ENCODE assay signal across 9 mouse cellular contexts in genomic region chr8:120683602-120684001, GRCm38 (mm10). TPM values are rescaled to one million over a fixed set of nuclear protein-coding genes. Genes with fewer than 3 reads are reported as not detected.
DNase-seq lines count a peak whose midpoint lies in the region; ATAC-seq and TF ChIP-seq lines count a peak whose summit lies in the region.
"Had no signal": no experiment of that assay in that cellular context is flagged by ENCODE, and none has a peak within 500 bp of the region (broad histone marks: within the 10 kb centered on the region; RNA-seq: fewer than 3 reads in every experiment).

No protein-coding gene starts in this region.

- H3K4me2 ChIP-seq in kidney, embryonic 14.5 days (replicated peaks; ENCODE audit: low read depth, low read length) = no peak overlapping the region
- no peak overlapping the region for H3K4me2 ChIP-seq in stomach, postnatal 0 days (replicated peaks; ENCODE audit: low read depth)

- no peak overlapping the region for H3K4me3 ChIP-seq in testis, adult 2 months (ENCODE audit: control insufficient read depth, low read depth, low read length)
- no peak overlapping the region for H3K4me3 ChIP-seq in kidney, embryonic 14.5 days (ENCODE audit: low read length)
- no peak overlapping the region for H3K4me3 ChIP-seq in stomach, postnatal 0 days (ENCODE audit: low read depth, low read length)

- ATAC-seq in kidney, embryonic 14.5 days (ENCODE audit: low FRiP score, low TSS enrichment) = 0 out of 2 replicates have a peak, but pooled peaks have one; percentile 58
- peak; percentile 43 for ATAC-seq in megakaryocyte, adult 5-6 weeks (ENCODE audit: poor library complexity, severe bottlenecking)
- peak; percentile 66; the same call in 1 of the 2 replicates for ATAC-seq in stomach, postnatal 0 days (ENCODE audit: low FRiP score, low TSS enrichment)
- ATAC-seq: Patski had no signal

- WGBS in kidney, embryonic 14.5 days = 18% methylated on average over 10 of the region's 10 CpGs
- WGBS in stomach, postnatal 0 days = 18% methylated on average over 10 of the region's 10 CpGs

- no peak for TF ChIP-seq EP300 in stomach, postnatal 0 days (optimal IDR thresholded peaks at IDR 0.05)

- DNase-seq in cerebellum, postnatal 14 days = peak; percentile 72 to 82
- DNase-seq in cerebellum, adult 11-12 months = no peak
- DNase-seq in testis, postnatal 14 days (ENCODE audit: low spot score) = no peak
- DNase-seq in gastrocnemius, adult 18-20 months (ENCODE audit: low spot score) = peak; percentile 85
- peak; percentile 89 for DNase-seq in stomach, postnatal 0 days (ENCODE audit: low spot score)

- peak; percentile 63; the same call in 1 of the 2 replicates for TF ChIP-seq CTCF in testis, adult 2 months (IDR thresholded peaks at IDR 0.05; ENCODE audit: control insufficient read depth, insufficient read depth, insufficient replicate concordance, low read depth, low read length)
- TF ChIP-seq CTCF in stomach, postnatal 0 days (IDR thresholded peaks at IDR 0.05; ENCODE audit: low read depth) = peak; percentile 88

- H3K27me3 ChIP-seq in testis, adult 2 months (ENCODE audit: control insufficient read depth, insufficient read depth, low read length) = no peaks in the 10 kb centered on the region
- 0 out of 2 replicates have a peak, but pooled peaks cover 5% of the 10 kb centered on the region for H3K27me3 ChIP-seq in kidney, embryonic 14.5 days (ENCODE audit: control insufficient read depth, insufficient read depth, low read length)
- H3K27me3 ChIP-seq in stomach, postnatal 0 days (ENCODE audit: control insufficient read depth, insufficient read depth, low read length) = no peaks in the 10 kb centered on the region

- no peaks in the 10 kb centered on the region for H3K9me3 ChIP-seq in kidney, embryonic 14.5 days (ENCODE audit: control insufficient read depth, low read length)
- no peaks in the 10 kb centered on the region for H3K9me3 ChIP-seq in stomach, postnatal 0 days (ENCODE audit: control insufficient read depth, low read length)

- H3K27ac ChIP-seq in testis, adult 2 months (ENCODE audit: control insufficient read depth, insufficient read depth, low read depth, low read length) = no peak overlapping the region
- H3K27ac ChIP-seq in kidney, embryonic 14.5 days (ENCODE audit: low read depth, low read length) = no peak overlapping the region
- no peak overlapping the region for H3K27ac ChIP-seq in stomach, postnatal 0 days (replicated peaks)

- H3K36me3 ChIP-seq in testis, adult 2 months (ENCODE audit: control insufficient read depth, insufficient read depth, low read length) = no peaks in the 10 kb centered on the region
- no peaks in the 10 kb centered on the region for H3K36me3 ChIP-seq in kidney, embryonic 14.5 days (ENCODE audit: control insufficient read depth, insufficient read depth, low read length)
- no peaks in the 10 kb centered on the region for H3K36me3 ChIP-seq in stomach, postnatal 0 days (ENCODE audit: control insufficient read depth, insufficient read depth, low read length)

- no peak overlapping the region for H3K9ac ChIP-seq in kidney, embryonic 14.5 days (ENCODE audit: low read depth, low read length)
- H3K9ac ChIP-seq in stomach, postnatal 0 days (ENCODE audit: low read length) = no peak overlapping the region

- no peak for TF ChIP-seq POLR2A in testis, adult 2 months (IDR thresholded peaks at IDR 0.05; ENCODE audit: control insufficient read depth, low read depth, low read length)

- no peaks in the 10 kb centered on the region for H3K4me1 ChIP-seq in testis, adult 2 months (ENCODE audit: control insufficient read depth, insufficient read depth, low read length)
- H3K4me1 ChIP-seq in kidney, embryonic 14.5 days (ENCODE audit: control insufficient read depth, insufficient read depth, low read length) = peaks cover 5% of the 10 kb centered on the region; the same call in 1 of the 2 replicates
- H3K4me1 ChIP-seq in stomach, postnatal 0 days (replicated peaks; ENCODE audit: control insufficient read depth, insufficient read depth) = peaks cover 9% of the 10 kb centered on the region

RNA-seq across cellular contexts. Expression of gene Emc8, which starts 15.2 kb away (rescaled TPM):
- polyA plus RNA-seq in testis, adult 2 months (2012; rRNA removed) = 29.4 and 38.1 TPM in 2 replicates
- total RNA-seq in gastrocnemius, adult 18-20 months (2021) = 10 to 100 TPM; 19.6 to 21.0 TPM
- polyA plus RNA-seq in kidney, embryonic 14.5 days (2014; fragmentation: Nextera tagmentation; extraction: Ambion mirVana) = 297 and 328 TPM in 2 replicates
- 46.7 and 48.7 TPM in 2 replicates for total RNA-seq in megakaryocyte, adult 5-6 weeks (2015)
- total RNA-seq in megakaryocyte, adult 5-6 weeks (2017) = 41.6 and 51.3 TPM in 2 replicates
- polyA plus RNA-seq in stomach, postnatal 0 days (2015; fragmentation: Nextera tagmentation; extraction: Ambion mirVana) = 149 and 162 TPM in 2 replicates

RNA-seq across cellular contexts. Expression of gene Cox4i1, which starts 15.6 kb away (rescaled TPM):
- polyA plus RNA-seq in testis, adult 2 months (2012; rRNA removed) = 803 and 957 TPM in 2 replicates
- 1,000 to 10,000 TPM; 1,486 to 1,625 TPM for total RNA-seq in gastrocnemius, adult 18-20 months (2021)
- polyA plus RNA-seq in kidney, embryonic 14.5 days (2014; fragmentation: Nextera tagmentation; extraction: Ambion mirVana) = 968 and 1,059 TPM in 2 replicates
- total RNA-seq in megakaryocyte, adult 5-6 weeks (2015) = 776 and 796 TPM in 2 replicates
- 479 and 480 TPM in 2 replicates for total RNA-seq in megakaryocyte, adult 5-6 weeks (2017)
- polyA plus RNA-seq in stomach, postnatal 0 days (2015; fragmentation: Nextera tagmentation; extraction: Ambion mirVana) = 1,419 and 1,437 TPM in 2 replicates

RNA-seq across cellular contexts. Expression of gene Gm27021, which starts 15.7 kb away (rescaled TPM):
- polyA plus RNA-seq in testis, adult 2 months (2012; rRNA removed) = 0.57 and 0.59 TPM in 2 replicates
- not detected for total RNA-seq in gastrocnemius, adult 18-20 months (2021)
- polyA plus RNA-seq in kidney, embryonic 14.5 days (2014; fragmentation: Nextera tagmentation; extraction: Ambion mirVana) = 3.6 and 3.7 TPM in 2 replicates
- total RNA-seq in megakaryocyte, adult 5-6 weeks (2015) = not detected in 2 replicates
- 0.29 TPM in 1 of 2 replicates, not detected in the other for total RNA-seq in megakaryocyte, adult 5-6 weeks (2017)
- polyA plus RNA-seq in stomach, postnatal 0 days (2015; fragmentation: Nextera tagmentation; extraction: Ambion mirVana) = 2.1 and 4.7 TPM in 2 replicates

RNA-seq across cellular contexts. Expression of gene 1190005I06Rik, which starts 36.2 kb away (rescaled TPM):
- polyA plus RNA-seq in testis, adult 2 months (2012; rRNA removed) = 10.4 and 10.9 TPM in 2 replicates
- 1 to 10 TPM in 1 of 2 experiments, under 1 TPM in 1; 0.37 to 1.0 TPM for total RNA-seq in gastrocnemius, adult 18-20 months (2021)
- polyA plus RNA-seq in kidney, embryonic 14.5 days (2014; fragmentation: Nextera tagmentation; extraction: Ambion mirVana) = 2.0 and 2.6 TPM in 2 replicates
- 0.18 TPM in 1 of 2 replicates, not detected in the other for total RNA-seq in megakaryocyte, adult 5-6 weeks (2015)
- not detected in 2 replicates for total RNA-seq in megakaryocyte, adult 5-6 weeks (2017)
- 12.2 and 14.0 TPM in 2 replicates for polyA plus RNA-seq in stomach, postnatal 0 days (2015; fragmentation: Nextera tagmentation; extraction: Ambion mirVana)

RNA-seq across cellular contexts. Expression of gene Irf8, which starts 52.6 kb away (rescaled TPM):
- polyA plus RNA-seq in testis, adult 2 months (2012; rRNA removed) = 2.9 and 3.4 TPM in 2 replicates
- total RNA-seq in gastrocnemius, adult 18-20 months (2021) = 1 to 10 TPM; 7.6 to 9.0 TPM
- polyA plus RNA-seq in kidney, embryonic 14.5 days (2014; fragmentation: Nextera tagmentation; extraction: Ambion mirVana) = 5.6 and 5.7 TPM in 2 replicates
- 167 and 175 TPM in 2 replicates for total RNA-seq in megakaryocyte, adult 5-6 weeks (2015)
- 282 and 289 TPM in 2 replicates for total RNA-seq in megakaryocyte, adult 5-6 weeks (2017)
- 18.7 and 18.9 TPM in 2 replicates for polyA plus RNA-seq in stomach, postnatal 0 days (2015; fragmentation: Nextera tagmentation; extraction: Ambion mirVana)

Comparison
In these comparisons a context has a peak if more than half of its experiments do, and no peak if none do; other contexts are left out.
1. DNase-seq: peak in cerebellum, postnatal 14 days (2 of 2), gastrocnemius, adult 18-20 months (single experiment) and stomach, postnatal 0 days (single experiment); none in cerebellum, adult 11-12 months (single experiment) and testis, postnatal 14 days (single experiment).
2. Peak in every context shown above with its lines, with median percentiles within 50 percentile points of each other: ATAC-seq.